Mouse (Mus musculus): ENCODE data around the gene Cfap61. TPM values are rescaled to one million over a fixed set of nuclear protein-coding genes. Genes with fewer than 3 reads are reported as not detected.

Gene Cfap61
- polyA plus RNA-seq, 1 experiment from 2014 or later, result 0.31 TPM

DNA sequence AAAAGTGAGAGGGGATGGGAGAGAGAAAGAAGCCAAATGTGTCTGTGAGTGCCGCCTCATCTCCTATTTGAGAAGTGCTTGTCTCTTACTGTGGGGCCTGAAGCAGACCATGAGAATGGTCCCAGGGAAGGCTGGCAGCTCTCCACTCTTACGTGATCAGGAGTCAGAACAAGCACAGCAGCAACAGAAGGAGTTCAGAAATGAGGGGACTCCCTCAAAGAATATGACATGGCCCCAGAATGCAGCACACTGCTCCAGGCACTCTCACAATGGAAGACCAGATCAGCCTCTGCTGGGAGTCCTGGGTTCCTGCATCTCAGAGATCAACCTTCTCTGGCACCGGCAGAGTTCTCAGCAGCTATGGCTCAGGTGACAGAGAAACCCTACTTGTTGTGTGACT, 293.1 kb downstream of the Cfap61 start:
- WGBS, result 53% methylated on average over 3 of the region's 3 CpGs
- Histone ChIP-seq H3K4me3 (no peak overlapping the region), H3K4me2 (no peak overlapping the region), H3K36me3 (no peaks in the 10 kb centered on the region), H3K4me1 (peaks cover 14% of the 10 kb centered on the region), H3K27ac (no peak overlapping the region), H3K9ac (no peak overlapping the region), H3K27me3 (peaks cover 65% of the 10 kb centered on the region), H3K9me3 (no peaks in the 10 kb centered on the region)
- no peak for ATAC-seq (ENCODE audit: insufficient number of reproducible peaks, insufficient read depth, low FRiP score, low TSS enrichment, low read depth)

DNA sequence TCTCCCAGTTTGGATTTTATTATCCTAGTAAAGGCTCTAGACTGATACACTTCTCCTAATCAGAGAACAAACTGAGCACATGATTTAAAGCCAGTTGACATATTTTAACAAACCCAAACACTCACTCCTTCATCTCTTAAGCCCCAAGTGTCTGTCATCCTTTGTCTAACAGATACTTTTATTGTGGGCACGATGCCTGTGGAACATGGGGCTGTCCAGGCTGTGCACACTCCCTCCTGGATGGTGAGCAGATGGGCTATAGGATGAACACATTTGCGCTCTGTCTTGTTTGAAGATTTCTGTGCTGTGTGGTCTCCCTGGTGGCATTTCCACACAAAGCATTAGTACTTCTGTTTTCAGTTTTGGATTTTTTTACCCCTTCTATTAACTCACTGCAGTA, 293.9 kb downstream of the Cfap61 start:
- ATAC-seq (ENCODE audit: insufficient number of reproducible peaks, insufficient read depth, low FRiP score, low TSS enrichment, low read depth), result no peak
- 62% methylated on average over 2 of the region's 2 CpGs for whole genome bisulfite sequencing
- Histone ChIP-seq H3K9ac (no peak overlapping the region), H3K4me2 (no peak overlapping the region), H3K9me3 (no peaks in the 10 kb centered on the region), H3K4me3 (no peak overlapping the region), H3K27me3 (peaks cover 57% of the 10 kb centered on the region), H3K4me1 (peaks cover 6% of the 10 kb centered on the region), H3K36me3 (no peaks in the 10 kb centered on the region), H3K27ac (no peak overlapping the region)

DNA sequence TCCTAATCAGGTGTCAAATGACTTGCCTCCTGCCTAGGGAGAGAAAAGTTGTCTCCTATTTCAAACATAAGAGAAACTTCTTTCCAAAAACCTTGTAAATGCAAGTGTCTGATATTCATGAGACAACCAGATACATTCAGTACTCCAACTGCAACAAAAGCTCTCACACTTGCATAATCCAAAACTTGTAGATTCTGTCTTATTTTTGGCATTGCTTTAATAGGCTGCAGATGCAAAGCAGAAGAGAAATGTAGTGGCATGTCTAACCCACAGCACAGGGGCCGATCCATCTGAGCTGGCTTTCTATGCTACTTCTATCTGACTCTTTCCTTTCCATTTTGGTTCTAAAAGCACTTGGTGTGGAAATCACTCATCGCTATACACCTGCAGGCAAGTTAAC, 296.9 kb downstream of the Cfap61 start:
- 74% methylated on average over 2 of the region's 2 CpGs for WGBS
- no peak overlapping the region for H3K9ac ChIP-seq
- H3K27me3 ChIP-seq, result peaks cover 27% of the 10 kb centered on the region
- no peak for ATAC-seq (ENCODE audit: insufficient number of reproducible peaks, insufficient read depth, low FRiP score, low TSS enrichment, low read depth)
- H3K4me2 ChIP-seq, result no peak overlapping the region
- no peaks in the 10 kb centered on the region for H3K9me3 ChIP-seq
- no peak overlapping the region for H3K4me3 ChIP-seq
- H3K36me3 ChIP-seq, result no peaks in the 10 kb centered on the region
- no peak overlapping the region for H3K27ac ChIP-seq
- H3K4me1 ChIP-seq, result 0 out of 2 replicates have a peak, but pooled peaks cover 4% of the 10 kb centered on the region

DNA sequence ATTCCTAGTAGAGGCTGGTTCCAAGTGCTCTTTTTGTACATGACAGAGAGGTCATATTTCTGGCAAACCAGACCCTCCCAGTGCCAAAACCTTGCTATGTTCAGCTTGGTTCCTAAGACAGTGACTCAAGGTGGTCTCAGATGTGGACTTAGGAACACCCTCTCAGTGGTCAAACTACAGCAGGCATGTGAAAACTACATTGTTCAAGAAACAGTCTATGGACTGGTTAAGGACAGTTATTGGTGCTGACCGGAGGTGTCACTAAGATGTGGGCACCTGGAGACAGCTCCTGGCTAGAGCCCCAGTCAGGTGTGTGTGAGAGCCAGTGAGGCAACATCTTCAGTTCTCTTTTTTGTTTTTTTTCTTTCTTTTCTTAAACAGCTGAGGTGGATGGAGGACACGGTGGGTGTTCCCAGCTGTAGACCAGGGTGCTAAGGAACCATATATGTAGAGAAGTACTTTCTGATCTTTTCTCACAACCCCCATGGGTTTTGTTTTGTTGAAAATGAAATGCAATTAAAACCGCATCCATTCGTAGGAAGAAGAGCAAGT, 304.7 kb downstream of the Cfap61 start:
- H3K27ac ChIP-seq, result no peak overlapping the region
- no peak overlapping the region for H3K4me3 ChIP-seq
- no peaks in the 10 kb centered on the region for H3K27me3 ChIP-seq
- no peaks in the 10 kb centered on the region for H3K4me1 ChIP-seq
- no peaks in the 10 kb centered on the region for H3K9me3 ChIP-seq
- no peak overlapping the region for H3K9ac ChIP-seq
- no peak for ATAC-seq (ENCODE audit: insufficient number of reproducible peaks, insufficient read depth, low FRiP score, low TSS enrichment, low read depth)
- H3K4me2 ChIP-seq, result no peak overlapping the region
- 89% methylated on average over 4 of the region's 4 CpGs for WGBS
- H3K36me3 ChIP-seq, result peaks cover 3% of the 10 kb centered on the region; the same call in 1 of the 2 replicates

DNA sequence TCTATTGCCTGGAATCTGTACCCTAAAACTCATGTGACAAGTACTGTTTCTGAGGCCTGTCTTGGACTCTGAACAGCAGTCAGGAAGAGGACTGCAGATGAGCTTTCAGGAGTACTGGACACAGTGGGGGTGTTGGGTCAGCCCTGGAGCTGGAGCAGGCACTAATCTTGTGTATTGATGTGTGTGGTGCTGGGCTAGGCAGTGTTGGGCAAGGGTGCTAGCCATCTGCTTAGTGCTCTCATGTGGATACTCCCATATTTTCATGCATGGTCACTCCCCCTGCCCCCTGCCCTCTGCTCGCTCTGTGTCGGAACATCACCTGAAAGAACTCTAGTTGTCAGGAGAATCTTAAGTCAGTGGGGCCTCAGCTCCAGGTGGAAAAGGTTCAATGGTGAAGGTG, 309.5 kb downstream of the Cfap61 start:
- 85% methylated on average over 2 of the region's 2 CpGs for WGBS
- no peak overlapping the region for H3K27ac ChIP-seq
- H3K9me3 ChIP-seq, result no peaks in the 10 kb centered on the region
- H3K27me3 ChIP-seq, result no peaks in the 10 kb centered on the region
- H3K36me3 ChIP-seq, result peaks cover 3% of the 10 kb centered on the region; the same call in 1 of the 2 replicates
- H3K4me1 ChIP-seq, result peaks cover 11% of the 10 kb centered on the region
- ATAC-seq (ENCODE audit: insufficient number of reproducible peaks, insufficient read depth, low FRiP score, low TSS enrichment, low read depth), result no peak
- no peak overlapping the region for H3K9ac ChIP-seq
- no peak overlapping the region for H3K4me3 ChIP-seq
- H3K4me2 ChIP-seq, result no peak overlapping the region

DNA sequence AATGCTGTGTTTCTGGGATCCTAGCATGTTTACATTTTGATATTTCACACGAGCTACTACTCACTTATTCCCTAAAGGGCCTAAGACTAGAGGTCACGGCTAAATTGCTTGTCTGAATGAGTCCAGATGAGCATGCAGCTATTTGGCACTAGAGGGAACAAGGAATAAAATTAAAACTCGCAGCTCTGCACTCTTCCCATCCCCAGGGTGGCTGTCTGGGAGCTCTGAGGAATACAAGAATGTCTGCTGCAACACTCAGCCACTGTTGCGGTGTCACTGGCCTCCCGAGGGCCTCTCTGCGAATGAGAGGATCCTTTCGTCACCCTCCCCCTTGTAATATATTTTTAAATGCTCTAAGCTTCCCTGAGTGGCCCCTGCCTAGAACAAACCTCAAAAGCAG, 310.8 kb downstream of the Cfap61 start:
- Histone ChIP-seq H3K27ac (no peak overlapping the region), H3K36me3 (peaks cover 3% of the 10 kb centered on the region; the same call in 1 of the 2 replicates), H3K9ac (no peak overlapping the region), H3K27me3 (no peaks in the 10 kb centered on the region), H3K4me3 (no peak overlapping the region), H3K4me2 (no peak overlapping the region), H3K4me1 (peaks cover 11% of the 10 kb centered on the region), H3K9me3 (no peaks in the 10 kb centered on the region)
- no peak for ATAC-seq (ENCODE audit: insufficient number of reproducible peaks, insufficient read depth, low FRiP score, low TSS enrichment, low read depth)
- WGBS, result 50% methylated on average over 7 of the region's 7 CpGs

DNA sequence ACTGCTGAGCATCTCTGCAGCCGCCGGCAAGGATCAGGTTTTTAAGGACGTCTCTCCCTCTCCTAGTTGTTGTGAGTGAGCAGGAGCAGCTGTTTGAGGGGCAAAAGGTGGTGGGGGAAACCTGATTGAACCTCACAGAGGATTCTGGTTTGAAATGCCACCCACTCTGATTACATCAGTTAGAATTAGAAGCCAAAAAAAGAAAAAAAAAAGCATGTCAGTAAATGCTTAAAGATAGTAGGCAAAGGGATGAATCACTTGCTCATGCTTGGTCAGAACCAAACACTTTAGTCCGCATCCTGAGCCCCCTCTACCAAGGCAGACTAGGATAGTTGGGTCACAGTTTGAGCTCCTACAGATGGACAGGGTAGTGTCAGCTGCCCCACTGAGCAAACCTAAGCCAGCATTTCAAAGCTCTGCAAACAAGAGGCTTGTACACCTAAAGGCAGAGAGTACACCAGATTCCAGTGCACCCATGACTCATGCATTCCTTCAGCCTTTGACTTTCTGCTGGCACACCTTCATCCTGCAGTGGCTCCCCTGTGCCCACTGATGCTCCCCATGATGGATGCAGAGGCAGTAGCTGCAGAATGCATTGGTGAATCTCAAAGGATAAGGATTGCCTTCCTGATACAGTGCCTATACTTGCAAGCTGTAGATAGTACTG, 312.0 kb downstream of the Cfap61 start:
- Histone ChIP-seq H3K4me2 (no peak overlapping the region), H3K4me3 (no peak overlapping the region), H3K9ac (no peak overlapping the region), H3K27me3 (no peaks in the 10 kb centered on the region), H3K9me3 (no peaks in the 10 kb centered on the region), H3K36me3 (peaks cover 3% of the 10 kb centered on the region; the same call in 1 of the 2 replicates), H3K4me1 (peaks cover 11% of the 10 kb centered on the region), H3K27ac (no peak overlapping the region)
- 70% methylated on average over 4 of the region's 4 CpGs for WGBS
- no peak for ATAC-seq (ENCODE audit: insufficient number of reproducible peaks, insufficient read depth, low FRiP score, low TSS enrichment, low read depth)

DNA sequence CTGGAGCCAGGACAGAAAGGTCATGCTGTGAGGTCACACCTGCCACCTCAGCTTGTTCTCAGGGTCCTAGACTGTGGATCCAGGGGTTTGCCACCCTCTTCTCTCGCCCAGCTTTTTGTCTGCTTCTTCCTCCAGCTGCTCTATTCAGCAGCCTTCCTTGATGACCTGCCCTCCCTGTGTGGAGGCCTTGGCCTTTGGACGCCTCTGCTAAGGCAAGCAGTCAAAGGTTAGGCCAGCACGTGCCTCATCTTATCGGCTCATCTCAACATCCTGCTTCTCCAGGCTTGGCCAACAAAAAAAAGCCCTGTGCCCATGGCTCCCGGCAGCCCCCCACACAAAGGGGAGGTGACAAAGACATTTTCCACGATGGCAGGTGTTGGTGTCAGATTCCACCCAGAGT, 313.0 kb downstream of the Cfap61 start:
- Histone ChIP-seq H3K27ac (no peak overlapping the region), H3K4me3 (no peak overlapping the region), H3K9me3 (no peaks in the 10 kb centered on the region), H3K9ac (no peak overlapping the region), H3K27me3 (no peaks in the 10 kb centered on the region), H3K4me2 (no peak overlapping the region), H3K36me3 (peaks cover 3% of the 10 kb centered on the region; the same call in 1 of the 2 replicates), H3K4me1 (peaks cover 11% of the 10 kb centered on the region)
- 43% methylated on average over 6 of the region's 6 CpGs for WGBS
- no peak for ATAC-seq (ENCODE audit: insufficient number of reproducible peaks, insufficient read depth, low FRiP score, low TSS enrichment, low read depth)

DNA sequence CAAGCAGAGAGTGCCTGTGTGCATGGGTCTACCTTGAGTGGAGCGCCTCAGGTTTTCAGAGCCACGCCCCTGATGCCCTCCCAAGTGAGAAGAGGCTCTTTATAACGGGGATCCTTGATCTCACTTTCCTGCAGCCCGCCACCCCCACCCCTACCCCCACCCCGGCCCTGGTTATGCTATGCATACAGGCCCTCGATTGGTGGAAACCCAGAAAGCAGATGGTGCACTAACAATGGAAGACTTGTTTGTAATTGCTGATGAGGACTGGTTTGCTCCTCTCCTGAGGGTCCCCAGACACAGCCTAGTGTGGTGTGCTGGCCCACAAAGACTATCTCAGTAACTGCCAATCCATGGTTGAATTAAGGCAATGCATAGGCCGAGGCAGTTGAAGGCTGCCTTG, 314.4 kb downstream of the Cfap61 start:
- ATAC-seq (ENCODE audit: insufficient number of reproducible peaks, insufficient read depth, low FRiP score, low TSS enrichment, low read depth), result no peak

DNA sequence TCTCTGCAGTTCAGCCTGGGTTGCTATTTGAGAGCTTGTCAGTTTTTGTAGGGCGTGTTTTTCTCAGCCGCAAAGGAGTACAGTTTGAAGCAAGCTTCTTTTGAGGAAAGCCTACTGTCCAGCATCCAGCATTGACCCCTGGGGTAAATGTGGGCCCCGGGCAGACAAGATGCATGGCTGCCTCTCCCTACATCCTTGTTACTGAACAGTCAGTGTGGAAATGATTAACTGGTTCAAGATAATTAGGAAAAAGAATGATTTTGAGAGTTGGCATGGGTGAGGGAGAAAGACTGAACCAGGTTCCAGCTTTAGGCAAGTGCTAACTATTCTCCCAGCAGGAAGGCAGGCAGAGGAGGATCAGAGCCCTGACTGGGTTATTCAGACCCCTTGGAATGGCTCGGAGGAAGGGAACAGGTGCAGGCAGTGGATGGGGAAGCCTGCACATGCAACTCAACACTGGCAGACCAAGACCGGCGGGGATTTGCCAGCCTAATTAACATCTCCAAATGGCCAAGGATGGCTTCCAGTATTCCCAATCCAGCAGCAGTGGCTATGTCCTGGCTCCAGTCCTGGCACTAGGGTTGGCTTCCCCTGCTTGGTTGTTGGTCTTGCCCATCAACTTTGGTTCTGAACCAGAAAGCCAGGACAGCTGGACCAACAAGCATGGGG, 315.8 kb downstream of the Cfap61 start:
- no peak overlapping the region for H3K4me2 ChIP-seq
- no peaks in the 10 kb centered on the region for H3K36me3 ChIP-seq
- ATAC-seq (ENCODE audit: insufficient number of reproducible peaks, insufficient read depth, low FRiP score, low TSS enrichment, low read depth), result no peak
- no peak overlapping the region for H3K27ac ChIP-seq
- WGBS, result 77% methylated on average over 6 of the region's 6 CpGs
- no peaks in the 10 kb centered on the region for H3K9me3 ChIP-seq
- H3K4me3 ChIP-seq, result no peak overlapping the region
- H3K9ac ChIP-seq, result no peak overlapping the region
- no peaks in the 10 kb centered on the region for H3K27me3 ChIP-seq
- H3K4me1 ChIP-seq, result peaks cover 11% of the 10 kb centered on the region

More for the DNA sequence above, 314.4 kb downstream of the Cfap61 start:
- peaks cover 3% of the 10 kb centered on the region; the same call in 1 of the 2 replicates for H3K36me3 ChIP-seq
- no peak overlapping the region for H3K4me2 ChIP-seq
- 75% methylated on average over 7 of the region's 7 CpGs for WGBS
- H3K27me3 ChIP-seq, result no peaks in the 10 kb centered on the region
- H3K4me3 ChIP-seq, result no peak overlapping the region
- no peaks in the 10 kb centered on the region for H3K9me3 ChIP-seq
- peaks cover 11% of the 10 kb centered on the region for H3K4me1 ChIP-seq
- no peak overlapping the region for H3K27ac ChIP-seq
- no peak overlapping the region for H3K9ac ChIP-seq

DNA sequence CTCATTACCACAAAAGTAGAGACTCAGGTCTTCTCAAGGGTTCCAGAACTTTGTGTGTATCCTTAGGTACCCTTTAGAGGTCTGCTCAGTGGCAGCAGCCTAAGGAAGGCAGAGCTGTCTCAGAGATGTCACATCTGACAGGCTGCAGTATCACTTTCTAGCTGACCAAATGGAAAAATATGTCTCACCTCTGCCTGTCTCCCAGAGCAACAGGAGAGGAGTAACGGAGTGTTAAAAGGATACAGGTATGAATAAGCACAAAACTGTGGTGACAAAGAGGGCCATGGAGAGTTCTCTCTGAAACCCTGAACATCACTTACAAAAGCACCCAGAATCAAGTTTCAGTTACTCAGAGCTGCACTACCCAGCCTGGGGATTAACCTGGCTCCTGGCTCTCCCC, 319.8 kb downstream of the Cfap61 start:
- no peaks in the 10 kb centered on the region for H3K9me3 ChIP-seq
- H3K36me3 ChIP-seq, result no peaks in the 10 kb centered on the region
- ATAC-seq (ENCODE audit: insufficient number of reproducible peaks, insufficient read depth, low FRiP score, low TSS enrichment, low read depth), result no peak
- H3K9ac ChIP-seq, result no peak overlapping the region
- H3K4me3 ChIP-seq, result no peak overlapping the region
- 71% methylated on average over 1 of the region's 1 CpGs for WGBS
- H3K4me2 ChIP-seq, result no peak overlapping the region
- H3K4me1 ChIP-seq, result peaks cover 3% of the 10 kb centered on the region
- H3K27me3 ChIP-seq, result no peaks in the 10 kb centered on the region
- H3K27ac ChIP-seq, result no peak overlapping the region

DNA sequence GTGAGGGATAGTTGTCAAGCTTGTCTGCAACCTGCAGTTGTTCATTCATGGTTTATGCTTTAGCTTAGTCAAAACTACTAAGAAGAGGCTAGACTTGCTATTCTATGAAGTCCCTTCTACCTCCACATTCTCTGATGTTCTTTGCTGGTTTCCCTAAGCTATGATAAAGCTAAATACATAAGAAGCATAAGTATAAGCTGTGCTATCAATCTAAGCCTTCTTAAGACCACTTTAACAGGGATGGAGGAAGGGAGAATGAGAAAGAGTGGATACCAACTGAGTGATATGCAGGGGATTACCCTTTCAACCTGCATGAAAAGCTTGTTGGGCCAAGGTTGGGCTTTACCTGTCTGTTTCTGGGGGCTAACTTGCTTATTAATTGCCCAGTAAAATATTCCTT, 321.1 kb downstream of the Cfap61 start:
- H3K9ac ChIP-seq, result no peak overlapping the region
- H3K4me2 ChIP-seq, result no peak overlapping the region
- no peaks in the 10 kb centered on the region for H3K36me3 ChIP-seq
- no peaks in the 10 kb centered on the region for H3K9me3 ChIP-seq
- no peak for ATAC-seq (ENCODE audit: insufficient number of reproducible peaks, insufficient read depth, low FRiP score, low TSS enrichment, low read depth)
- H3K27me3 ChIP-seq, result no peaks in the 10 kb centered on the region
- H3K4me1 ChIP-seq, result peaks cover 8% of the 10 kb centered on the region
- no peak overlapping the region for H3K27ac ChIP-seq
- no peak overlapping the region for H3K4me3 ChIP-seq

Measured in embryonic facial prominence, embryonic 13.5 days (tissue).